Mouse (Mus musculus): Measurements from ENCODE around the gene Gpkow.
A peak's percentile ranks its signal among the peaks of the same experiment; 100 is the strongest.
"Not testable (repeated sequence)": the region's sequence is repeated elsewhere in the genome, so short reads cannot be mapped to it uniquely, and the experiment has no call there.

Gpkow gene

DNA sequence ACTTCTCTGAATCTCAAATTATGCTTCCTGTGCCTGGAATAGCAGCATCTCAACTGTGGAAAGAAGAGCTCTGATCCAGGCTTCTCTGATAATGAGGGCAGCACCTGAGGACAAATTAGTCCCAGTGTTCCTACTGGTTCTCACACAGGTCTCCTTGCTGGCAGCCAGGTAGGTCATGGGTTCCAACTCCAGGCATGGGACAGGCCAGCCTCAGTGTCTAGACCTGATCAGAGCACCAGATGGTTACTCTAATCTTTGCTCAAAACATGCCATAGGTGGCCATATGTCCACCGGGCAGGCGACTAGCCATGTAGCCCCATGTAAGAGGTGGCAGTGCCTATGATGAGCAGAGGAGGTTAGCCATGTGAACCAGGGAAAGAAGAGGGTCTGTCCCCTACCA lies 8.6 kb upstream of the Gpkow start:
- no peak for DNase-seq (ENCODE audit: low spot score)

DNA sequence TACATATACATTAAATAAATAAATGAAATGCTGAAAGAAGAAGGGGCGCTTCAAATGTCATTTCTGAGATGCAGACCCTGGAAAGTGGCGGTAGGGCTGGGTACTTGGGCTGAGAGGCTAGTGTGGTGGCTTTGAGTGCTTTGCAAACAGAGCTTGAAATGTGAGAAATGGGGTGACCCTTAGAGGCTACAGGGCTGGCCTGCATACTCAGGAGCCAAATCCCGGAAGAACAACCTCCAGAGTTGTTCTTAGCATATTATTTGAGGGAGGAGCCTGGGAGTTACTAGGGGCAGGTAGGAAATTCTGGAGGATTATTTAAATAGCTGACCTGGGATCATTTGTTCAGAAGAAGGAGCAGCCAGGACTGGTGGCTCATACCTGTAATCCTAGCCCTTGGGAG lies 6.4 kb upstream of the Gpkow start:
- DNase-seq (ENCODE audit: low spot score) = no peak

- DNase-seq (ENCODE audit: low spot score) = peak; percentile 43
Measured at GRCm38 (mm10) chrX:7692862-7693261, 4.1 kb upstream of the Gpkow start.

GRCm38 (mm10) chrX:7696520-7696919 lies 411 bp upstream of the Gpkow start:
- DNase-seq (ENCODE audit: low spot score) = no peak

DNA sequence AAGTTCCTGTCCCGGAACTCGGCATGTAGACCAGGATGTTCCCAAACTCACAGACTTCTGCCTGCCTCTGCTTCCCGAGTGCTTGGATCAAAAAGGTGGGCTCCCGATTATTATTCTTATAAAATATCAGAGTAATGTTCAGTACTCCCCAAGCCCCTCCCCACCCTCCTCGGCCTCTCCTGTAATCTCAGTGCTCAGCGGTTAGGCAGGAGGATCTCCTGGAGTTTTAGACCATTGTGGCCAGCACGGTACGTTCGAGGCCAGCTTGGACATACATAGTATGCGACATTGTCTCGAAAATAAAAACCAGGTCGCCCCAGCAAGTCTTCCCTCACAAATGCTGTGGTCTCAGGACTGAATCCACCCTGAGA lies 16.8 kb downstream of the Gpkow start:
- not testable (repeated sequence) for DNase-seq (ENCODE audit: low spot score)

- peak; percentile 95 for DNase-seq (ENCODE audit: low spot score)
Measured at GRCm38 (mm10) chrX:7714135-7714899, 17.4 kb downstream of the Gpkow start, which contains the start of gene Wdr45. Wdr45 (plus strand) TSS chrX:7714333.

- not testable (repeated sequence) for DNase-seq (ENCODE audit: low spot score)
Measured at GRCm38 (mm10) chrX:7716058-7716457, 19.1 kb downstream of the Gpkow start.

- peak; percentile 88 for DNase-seq (ENCODE audit: low spot score)
Measured at GRCm38 (mm10) chrX:7721514-7722281, 24.8 kb downstream of the Gpkow start, which contains the start of gene Gm45208. Gm45208 (plus strand) TSS chrX:7722245.

GRCm38 (mm10) chrX:7722282-7722611 lies 25.3 kb downstream of the Gpkow start:
- DNase-seq (ENCODE audit: low spot score) = no peak

- no peak for DNase-seq (ENCODE audit: low spot score)
Measured at GRCm38 (mm10) chrX:7722691-7723090, 25.8 kb downstream of the Gpkow start.

GRCm38 (mm10) chrX:7724135-7724534 lies 27.2 kb downstream of the Gpkow start:
- no peak for DNase-seq (ENCODE audit: low spot score)

DNA sequence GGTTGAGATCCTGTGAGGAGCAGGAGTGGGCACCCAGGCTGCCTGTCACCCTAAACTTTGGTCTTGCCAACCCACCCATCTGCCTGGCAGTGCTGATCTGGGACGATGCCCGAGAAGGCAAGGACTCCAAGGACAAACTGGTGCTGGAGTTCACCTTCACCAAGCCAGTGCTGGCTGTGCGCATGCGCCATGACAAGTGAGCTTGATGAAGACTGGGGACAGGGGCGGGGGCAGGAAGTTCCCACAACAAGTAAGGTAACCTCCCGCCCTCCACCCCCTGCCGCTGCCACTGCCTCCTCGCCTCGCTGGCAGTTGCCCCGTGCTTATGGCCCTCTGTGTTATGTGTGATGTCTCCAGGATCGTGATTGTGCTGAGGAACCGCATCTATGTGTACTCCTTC lies 28.9 kb downstream of the Gpkow start:
- DNase-seq (ENCODE audit: low spot score) = no peak

- DNase-seq (ENCODE audit: low spot score) = no peak
Measured at GRCm38 (mm10) chrX:7727176-7727575, 30.2 kb downstream of the Gpkow start.

DNA sequence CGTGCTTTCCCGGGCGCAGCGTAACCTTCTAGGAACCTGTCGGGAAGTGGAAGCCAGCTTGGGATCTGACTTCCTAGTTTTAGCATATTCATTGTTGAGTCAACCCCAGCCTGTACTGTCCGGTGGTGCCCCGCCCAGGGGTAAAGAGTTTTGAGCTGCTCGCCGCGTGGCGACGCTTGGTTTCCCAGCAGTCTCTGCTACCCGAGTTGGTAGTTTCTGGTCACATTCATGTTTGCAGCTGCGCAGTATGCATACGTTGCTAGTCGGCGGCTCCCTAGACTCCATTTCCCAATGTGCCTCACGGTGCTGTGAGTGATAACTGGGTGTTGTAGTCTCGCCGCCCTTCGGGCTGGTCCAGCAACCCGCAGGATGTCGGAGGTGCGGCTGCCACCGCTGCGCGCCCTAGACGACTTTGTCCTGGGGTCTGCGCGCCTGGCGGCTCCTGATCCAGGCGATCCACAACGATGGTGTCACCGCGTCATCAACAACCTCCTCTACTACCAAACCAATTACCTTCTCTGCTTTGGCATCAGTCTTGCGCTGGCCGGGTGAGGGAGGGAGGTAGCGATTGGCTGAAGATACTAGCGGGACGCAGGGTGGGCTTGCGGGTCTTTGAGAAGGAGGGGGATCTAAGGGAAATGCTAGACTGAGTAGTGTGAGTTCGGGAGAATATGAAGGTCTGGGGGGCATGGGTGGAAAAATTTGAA lies 31.4 kb downstream of the Gpkow start, which contains the start of gene Praf2:
Gene Praf2 (plus strand): TSS at position 225 of the 707 bp plus-strand sequence.
- DNase-seq (ENCODE audit: low spot score) = peak; percentile 88

DNA sequence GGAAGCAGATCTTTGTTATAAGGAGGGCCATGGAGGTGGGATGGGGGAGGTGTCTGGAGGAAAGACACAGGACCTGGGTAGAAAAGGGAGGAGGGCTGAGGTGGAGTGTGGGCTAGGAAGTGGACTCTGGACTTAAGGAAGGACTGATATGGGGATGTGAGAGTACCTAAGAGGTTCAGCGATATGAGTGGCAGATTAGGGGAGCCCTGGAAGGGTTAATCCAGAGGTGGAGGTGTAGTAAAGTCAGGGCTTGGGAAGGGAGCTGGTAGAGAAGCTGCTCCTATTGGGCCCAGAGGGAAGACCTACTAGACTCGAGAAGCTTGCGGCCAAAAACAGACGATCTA lies 32.0 kb downstream of the Gpkow start:
- DNase-seq (ENCODE audit: low spot score) = no peak

GRCm38 (mm10) chrX:7733571-7734156 lies 36.7 kb downstream of the Gpkow start:
- peak; percentile 67 for DNase-seq (ENCODE audit: low spot score)

DNA sequence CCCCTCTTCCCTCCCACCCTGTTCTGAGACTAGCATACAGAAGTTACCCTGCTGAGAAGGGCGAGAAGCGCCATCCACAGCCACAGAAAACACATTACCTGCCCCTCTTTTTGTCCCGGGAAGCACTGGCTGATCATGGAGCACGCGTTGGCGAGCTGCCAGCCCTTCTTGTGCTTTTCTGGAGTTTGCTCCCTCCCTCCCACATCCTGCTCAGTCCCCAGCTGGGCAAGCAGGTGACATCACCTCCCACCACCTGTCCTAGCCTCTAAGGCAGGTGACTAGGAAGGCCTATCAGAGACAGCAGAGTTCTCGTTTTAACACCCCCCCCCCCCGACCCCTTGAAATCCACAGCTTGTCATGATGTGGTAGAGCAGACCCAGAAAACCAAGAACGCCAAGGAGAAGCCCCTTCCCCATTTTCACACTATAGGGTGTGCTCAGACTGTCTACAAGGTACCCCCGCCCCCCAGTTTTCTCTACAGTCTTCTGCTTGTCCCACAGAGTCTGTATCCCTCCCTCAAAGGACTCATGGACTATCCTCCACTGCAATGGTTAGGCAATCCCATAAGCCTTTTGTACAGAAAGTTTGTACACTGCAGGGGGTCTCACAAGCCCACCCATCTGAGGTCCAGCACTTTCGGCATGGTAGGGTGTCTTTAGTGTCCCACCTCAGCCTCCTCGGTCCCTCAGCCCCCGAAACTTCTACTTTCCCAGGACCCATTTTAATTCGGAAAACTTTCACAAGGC lies 42.6 kb downstream of the Gpkow start:
- no peak for DNase-seq (ENCODE audit: low spot score)

GRCm38 (mm10) chrX:7740082-7740819 lies 43.3 kb downstream of the Gpkow start:
- no peak for DNase-seq (ENCODE audit: low spot score)

DNA sequence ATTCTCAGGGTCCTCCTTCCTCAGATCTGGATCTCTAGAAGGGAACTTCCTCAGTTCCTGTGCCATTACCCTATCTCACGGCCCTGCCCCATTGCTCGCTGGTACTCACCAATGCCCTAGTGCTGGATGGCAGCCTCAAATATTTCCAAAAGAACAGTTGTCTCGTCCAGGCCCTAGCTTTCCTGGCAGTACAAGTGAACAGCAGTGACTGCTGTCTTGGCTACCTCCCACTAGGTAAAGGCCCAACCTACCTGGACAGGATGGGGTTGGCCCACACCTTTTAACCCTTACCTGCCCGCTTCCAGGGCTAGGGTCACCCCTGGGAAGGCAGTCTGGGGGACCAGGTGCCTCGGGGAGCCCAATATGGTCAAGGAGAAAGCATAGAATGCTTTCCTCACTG lies 44.2 kb downstream of the Gpkow start:
- no peak for DNase-seq (ENCODE audit: low spot score)

DNA sequence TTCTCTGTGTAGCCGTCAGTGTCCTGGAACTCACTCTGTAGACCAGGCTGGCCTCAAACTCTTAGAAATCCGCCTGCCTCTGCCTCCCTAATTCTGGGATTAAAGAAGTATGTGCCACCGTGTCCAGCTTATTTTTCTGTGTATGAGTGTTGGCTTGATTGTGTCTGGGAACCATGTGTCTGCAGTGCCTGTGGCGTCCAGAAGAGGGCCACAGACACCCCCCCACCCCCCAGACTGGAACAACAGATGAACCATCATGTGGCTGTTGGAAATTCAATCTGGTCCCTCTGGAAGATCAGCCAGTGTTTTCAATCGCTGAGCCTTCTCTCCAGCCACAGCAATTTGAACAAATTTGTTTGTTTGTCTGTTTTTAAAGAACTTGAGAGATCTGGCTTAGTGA lies 46.5 kb downstream of the Gpkow start:
- no peak for DNase-seq (ENCODE audit: low spot score)

DNA sequence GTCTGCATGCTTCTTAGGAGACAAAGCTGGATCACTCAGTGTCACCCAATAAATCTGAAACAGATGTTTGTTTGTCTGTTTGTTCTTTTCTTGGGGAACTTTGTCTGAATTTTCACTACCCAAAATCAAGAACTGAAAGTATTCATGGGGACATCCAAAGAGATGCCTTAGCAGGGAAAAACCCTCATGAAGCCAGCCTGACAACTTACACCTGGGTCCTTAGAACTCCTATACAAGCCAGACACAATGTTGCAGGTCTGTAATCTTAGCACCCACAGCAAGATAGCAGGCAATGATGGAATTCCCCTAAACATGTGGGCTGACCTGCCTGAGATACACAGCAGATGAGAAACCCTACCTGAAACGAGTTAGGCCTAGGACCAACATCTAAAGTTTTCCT lies 48.0 kb downstream of the Gpkow start:
- no peak for DNase-seq (ENCODE audit: low spot score)

Data from embryo, embryonic 10.5 days (tissue).